Mouse (Mus musculus) embryonic stem cell, embryonic (primary cell): ENCODE measurements around the gene Zfy1.
"Not testable (repeated sequence)": the region's sequence is repeated elsewhere in the genome, so short reads cannot be mapped to it uniquely, and the experiment has no call there.

Experiments
- CTCF ChIA-PET, 4 experiments: fragments of 300-600 bp in 2 of 4; fragments of 350-600 bp in 2 of 4; sonication (Branson Sonifier 250); formaldehyde crosslinking; loops; one replicate each; lab custom pipeline; 2022; ENCODE audit warnings: inconsistent platforms in 2 of 4; lab: Charles Lee
- POLR2A ChIA-PET, 4 experiments: fragments of 300-600 bp in 2 of 4; fragments of 350-600 bp in 2 of 4; sonication (Branson Sonifier 250); formaldehyde crosslinking; loops; one replicate each; lab custom pipeline; 2022; ENCODE audit warnings: antibody characterized with exemption in 4 of 4, inconsistent platforms in 1 of 4; lab: Charles Lee

Gene Zfy1

DNA sequence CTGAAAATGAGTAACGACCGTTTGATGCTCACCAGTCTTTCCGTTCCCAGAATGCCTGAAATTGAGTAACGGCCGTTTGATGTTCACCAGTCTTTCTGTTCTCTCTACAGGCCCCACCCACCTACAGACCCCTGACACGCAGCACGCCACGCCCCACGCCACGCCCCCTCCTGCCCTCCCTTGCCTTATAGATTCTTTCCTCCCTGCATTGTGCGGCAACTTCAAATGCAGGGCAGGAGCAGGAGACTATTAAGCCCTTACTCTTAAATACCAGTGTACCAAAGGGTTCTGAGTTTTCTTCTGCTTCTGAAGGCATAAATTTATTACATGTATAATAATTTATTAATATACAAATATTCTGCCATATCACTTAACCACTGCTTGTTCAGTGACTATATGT lies at the start of gene Zfy1:
Gene Zfy1, minus strand, starts transcription at position 101 of the 400 bp plus-strand sequence.
- POLR2A ChIA-PET, CTCF ChIA-PET: not testable (repeated sequence)

DNA sequence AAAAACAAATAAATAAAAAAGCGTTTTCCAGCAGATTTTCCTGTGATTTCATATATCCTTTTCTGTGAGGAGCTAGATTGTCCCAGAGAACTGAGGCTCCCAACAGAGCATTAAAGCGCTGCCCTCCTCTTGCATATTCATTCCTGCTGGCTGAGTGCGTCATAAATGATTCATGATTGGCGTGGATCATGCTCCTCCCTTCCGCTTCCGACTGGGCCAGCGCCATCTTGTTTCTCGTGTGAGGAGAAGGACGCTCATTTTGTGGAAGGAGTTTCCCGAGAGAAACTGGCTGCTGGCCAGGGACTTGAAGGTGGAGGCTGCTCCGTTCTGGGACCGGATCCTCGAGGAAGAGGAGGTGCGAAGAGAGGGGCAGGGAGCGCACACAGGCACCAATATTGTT lies 21.2 kb upstream of the Zfy1 start, which contains the start of gene Uba1y:
Gene Uba1y, plus strand, starts transcription at position 254 of the 400 bp plus-strand sequence.
- CTCF ChIA-PET, result no interaction called here

DNA sequence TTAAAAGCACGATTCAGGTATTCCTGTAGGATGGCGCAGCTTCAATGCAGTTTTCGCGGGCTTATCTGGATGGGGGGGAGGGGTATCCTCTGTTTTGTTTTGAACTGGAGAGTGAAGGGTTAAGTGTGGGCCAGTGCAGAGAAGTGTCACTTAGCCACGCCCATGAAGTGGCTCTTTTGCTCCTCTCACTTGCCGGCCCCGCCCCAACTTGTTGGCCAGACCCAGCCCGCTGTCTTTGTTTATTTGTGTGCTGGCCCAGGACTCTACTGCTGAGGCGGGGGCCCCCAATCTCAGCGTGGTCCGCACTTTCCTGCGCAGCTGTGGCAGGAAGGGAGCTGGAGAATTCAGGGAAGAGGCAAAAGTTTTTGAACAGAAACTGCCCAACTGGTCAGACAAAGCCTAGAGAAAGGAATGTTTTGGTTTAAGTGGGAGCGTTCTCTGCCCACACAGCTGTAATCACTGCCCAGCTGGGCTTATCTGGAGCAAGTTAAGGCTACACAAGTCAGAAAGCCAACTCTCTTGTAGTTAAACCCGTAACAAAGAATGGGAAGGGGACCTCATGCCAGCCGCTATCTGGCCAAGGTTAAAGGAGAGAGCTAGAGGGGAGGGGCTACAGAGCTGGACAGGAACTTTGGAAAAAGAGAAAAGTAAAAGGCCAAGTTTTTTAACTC lies 11.9 kb upstream of the Zfy1 start:
- POLR2A ChIA-PET, result no interaction called here
- CTCF ChIA-PET, result no interaction called here

More for the DNA sequence above, 21.2 kb upstream of the Zfy1 start, which contains the start of gene Uba1y:
- POLR2A ChIA-PET, result no interaction called here
